Mouse (Mus musculus) lung, postnatal 0 days (tissue): ENCODE results near the gene Slc9b1. TPM values are rescaled to one million over a fixed set of nuclear protein-coding genes. Genes with fewer than 3 reads are reported as not detected.

ENCODE experiments used
- ATAC-seq: fragments of 200-750 bp; cut with Nextera tagmentation; 2 replicates; pipeline ENCODE4 v1.8.0; 2017; ENCODE audit warnings: moderate library complexity
- DNase-seq: peaks from one replicate; pipeline ENCODE4 v3.0.0-alpha.2; 2016; ENCODE audit warnings: low spot score
- H3K27ac ChIP-seq: fragments of 300-500 bp; sonication (generic); 2 replicates; pipeline ENCODE4 v1.5.1; 2014; ENCODE audit warnings: antibody characterized with exemption, mild to moderate bottlenecking, low read length, mixed read lengths
- H3K27me3 ChIP-seq: fragments of 300-500 bp; sonication (generic); replicated peaks from 2 replicates; pipeline ENCODE4 v1.6.1; 2014; ENCODE audit warnings: low read length, mixed read lengths; ENCODE audit not compliant: insufficient read depth
- H3K36me3 ChIP-seq: fragments of 300-500 bp; sonication (generic); 2 replicates; pipeline ENCODE4 v1.6.1; 2014; ENCODE audit warnings: low read length, mixed read lengths; ENCODE audit not compliant: insufficient read depth
- H3K4me1 ChIP-seq: fragments of 300-500 bp; sonication (generic); 2 replicates; pipeline ENCODE4 v1.6.1; 2014; ENCODE audit warnings: antibody characterized with exemption, low read depth, low read length, mixed read lengths; ENCODE audit not compliant: insufficient read depth
- H3K4me2 ChIP-seq: fragments of 300-500 bp; sonication (generic); replicated peaks from 2 replicates; pipeline ENCODE4 v1.6.1; 2014; ENCODE audit warnings: low read depth, mild to moderate bottlenecking, low read length, moderate library complexity, mixed read lengths
- H3K4me3 ChIP-seq: fragments of 300-500 bp; sonication (generic); 2 replicates; pipeline ENCODE4 v1.5.1; 2014; ENCODE audit warnings: low read depth, low read length
- H3K9ac ChIP-seq: fragments of 300-500 bp; sonication (generic); replicated peaks from 2 replicates; pipeline ENCODE4 v1.6.1; 2014; ENCODE audit warnings: low read depth, mild to moderate bottlenecking
- H3K9me3 ChIP-seq: fragments of 300-500 bp; sonication (generic); 2 replicates; pipeline ENCODE4 v1.6.1; 2016; ENCODE audit warnings: low read length, mixed read lengths
- CTCF ChIP-seq: IDR thresholded peaks from 2 replicates; pipeline ENCODE4 v1.5.1; 2016; ENCODE audit warnings: antibody characterized with exemption, mild to moderate bottlenecking
- EP300 ChIP-seq: IDR thresholded peaks from 2 replicates; pipeline ENCODE4 v1.6.1; 2016; ENCODE audit warnings: antibody characterized with exemption, mild to moderate bottlenecking, control low read depth
- WGBS: fragments of 180-500 bp; shearing (Covaris S2); extraction: QIAGEN DNeasy Blood & Tissue Kit; methylation state at CpG from one replicate; pipeline ENCODE4 v1.1.7; 2014; 5-methylcytosine and 5-hydroxymethylcytosine counted together
- polyA plus RNA-seq: library from polyadenylated mRNA; unstranded; fragments of >200 nt; fragmentation: Nextera tagmentation; extraction: Ambion mirVana; gene quantifications from 2 replicates; pipeline ENCODE4 v1.2.1, GENCODE M21; 2015

Gene Slc9b1
- polyA plus RNA-seq, 1 experiment from 2014 or later: 0.31 TPM

DNA sequence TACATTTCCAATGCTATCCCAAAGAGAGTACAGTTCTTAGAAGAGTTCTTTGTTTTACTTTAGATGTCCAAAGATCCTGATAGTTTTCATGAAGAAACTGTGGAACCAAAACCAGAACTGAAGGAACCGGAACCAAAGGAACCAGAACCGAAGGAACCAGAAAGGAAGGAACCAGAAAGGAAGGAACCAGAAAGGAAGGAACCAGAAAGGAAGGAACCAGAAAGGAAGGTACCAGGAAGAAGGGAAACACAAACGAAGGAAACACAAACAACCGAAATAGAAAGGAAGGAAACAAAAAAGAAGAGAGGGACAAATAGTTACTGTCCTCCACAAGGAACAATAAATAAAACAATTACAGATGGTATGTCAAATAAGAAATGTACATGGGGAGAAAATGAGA, 9.6 kb downstream of the Slc9b1 start:
- H3K9ac ChIP-seq: no peak overlapping the region

GRCm38 (mm10) chr3:135375836-135376235, 28.0 kb downstream of the Slc9b1 start:
- Histone ChIP-seq H3K27ac (no peak overlapping the region), H3K4me1 (no peaks in the 10 kb centered on the region), H3K36me3 (no peaks in the 10 kb centered on the region), H3K4me3 (no peak overlapping the region), H3K27me3 (no peaks in the 10 kb centered on the region), H3K9me3 (no peaks in the 10 kb centered on the region), H3K4me2 (no peak overlapping the region), H3K9ac (no peak overlapping the region)
- DNase-seq: no peak
- 57% methylated on average over 3 of the region's 3 CpGs for WGBS
- ATAC-seq: no peak
- TF ChIP-seq CTCF (no peak), EP300 (no peak)

More for the DNA sequence above, 9.6 kb downstream of the Slc9b1 start:
- Histone ChIP-seq H3K36me3 (no peaks in the 10 kb centered on the region), H3K27ac (no peak overlapping the region), H3K4me3 (no peak overlapping the region), H3K4me1 (no peaks in the 10 kb centered on the region), H3K27me3 (no peaks in the 10 kb centered on the region), H3K9me3 (no peaks in the 10 kb centered on the region), H3K4me2 (no peak overlapping the region)
- TF ChIP-seq EP300 (no peak), CTCF (no peak)
- WGBS: 71% methylated on average over 4 of the region's 4 CpGs
- no peak for ATAC-seq
- DNase-seq: no peak

GRCm38 (mm10) chr3:135377445-135377844, 29.6 kb downstream of the Slc9b1 start:
- Histone ChIP-seq H3K27ac (no peak overlapping the region), H3K4me3 (no peak overlapping the region), H3K27me3 (no peaks in the 10 kb centered on the region), H3K9me3 (no peaks in the 10 kb centered on the region), H3K9ac (no peak overlapping the region), H3K4me2 (no peak overlapping the region), H3K4me1 (no peaks in the 10 kb centered on the region), H3K36me3 (no peaks in the 10 kb centered on the region)
- WGBS: 70% methylated on average over 10 of the region's 10 CpGs
- TF ChIP-seq EP300 (no peak), CTCF (no peak)
- DNase-seq (no peak), ATAC-seq (no peak)

DNA sequence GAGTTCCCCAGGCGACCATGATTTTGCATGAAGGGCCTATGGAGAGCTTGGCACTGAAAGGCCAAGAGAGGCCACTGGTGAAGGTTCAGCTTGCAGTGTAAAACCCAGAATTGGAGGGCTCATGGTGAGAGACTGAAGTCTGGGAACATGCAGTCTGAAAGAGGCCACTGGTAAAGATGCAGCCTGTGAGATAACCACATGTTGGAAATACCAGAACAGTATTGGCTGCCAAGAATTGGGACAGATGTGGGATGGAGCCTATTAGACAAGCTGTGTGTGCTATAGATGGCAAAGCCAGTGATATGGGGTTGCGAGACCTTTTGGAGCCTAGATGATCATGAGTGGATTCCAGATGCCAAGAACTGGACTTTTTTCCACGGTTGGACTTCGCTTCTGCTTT, 32.0 kb downstream of the Slc9b1 start:
- Histone ChIP-seq H3K27me3 (no peaks in the 10 kb centered on the region), H3K9ac (no peak overlapping the region), H3K9me3 (no peaks in the 10 kb centered on the region), H3K36me3 (no peaks in the 10 kb centered on the region), H3K4me1 (no peaks in the 10 kb centered on the region), H3K27ac (no peak overlapping the region), H3K4me2 (no peak overlapping the region), H3K4me3 (no peak overlapping the region)
- WGBS: 90% methylated on average over 4 of the region's 4 CpGs
- no peak for ATAC-seq
- no peak for DNase-seq
- TF ChIP-seq CTCF: no peak
- no peak for TF ChIP-seq EP300

- H3K9ac ChIP-seq: no peak overlapping the region
- no peaks in the 10 kb centered on the region for H3K4me1 ChIP-seq
- no peak overlapping the region for H3K4me3 ChIP-seq
- H3K4me2 ChIP-seq: no peak overlapping the region
- DNase-seq (no peak), ATAC-seq (no peak)
- H3K27ac ChIP-seq: no peak overlapping the region
- no peaks in the 10 kb centered on the region for H3K27me3 ChIP-seq
- H3K36me3 ChIP-seq: no peaks in the 10 kb centered on the region
- TF ChIP-seq CTCF (no peak), EP300 (no peak)
- no peaks in the 10 kb centered on the region for H3K9me3 ChIP-seq
- WGBS: 50% methylated on average over 6 of the region's 6 CpGs
Observed at GRCm38 (mm10) chr3:135393186-135393585, 45.4 kb downstream of the Slc9b1 start.

DNA sequence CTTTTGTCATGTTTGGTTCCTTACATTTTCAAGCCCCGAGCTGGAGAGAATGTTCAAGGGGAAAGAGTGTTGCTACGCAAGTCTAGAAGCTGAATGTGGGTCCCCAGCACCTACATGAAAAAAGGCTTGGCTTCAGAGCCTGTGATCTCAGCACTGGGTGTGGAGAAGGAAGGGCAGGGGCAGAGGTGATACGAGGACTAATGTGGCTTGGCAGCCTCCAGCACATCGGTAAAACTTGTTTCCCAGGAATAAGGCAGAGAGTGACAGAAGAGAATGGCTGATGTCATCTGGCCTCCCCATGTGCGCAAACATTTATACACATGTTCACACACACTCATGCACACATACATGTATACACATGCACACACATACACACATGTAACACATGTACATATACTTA, 47.3 kb downstream of the Slc9b1 start:
- WGBS: 68% methylated on average over 5 of the region's 5 CpGs
- Histone ChIP-seq H3K9ac (no peak overlapping the region), H3K4me1 (no peaks in the 10 kb centered on the region), H3K36me3 (no peaks in the 10 kb centered on the region), H3K9me3 (no peaks in the 10 kb centered on the region), H3K4me3 (no peak overlapping the region), H3K27ac (no peak overlapping the region), H3K27me3 (no peaks in the 10 kb centered on the region), H3K4me2 (no peak overlapping the region)
- DNase-seq (no peak), ATAC-seq (no peak)
- TF ChIP-seq EP300: no peak

DNA sequence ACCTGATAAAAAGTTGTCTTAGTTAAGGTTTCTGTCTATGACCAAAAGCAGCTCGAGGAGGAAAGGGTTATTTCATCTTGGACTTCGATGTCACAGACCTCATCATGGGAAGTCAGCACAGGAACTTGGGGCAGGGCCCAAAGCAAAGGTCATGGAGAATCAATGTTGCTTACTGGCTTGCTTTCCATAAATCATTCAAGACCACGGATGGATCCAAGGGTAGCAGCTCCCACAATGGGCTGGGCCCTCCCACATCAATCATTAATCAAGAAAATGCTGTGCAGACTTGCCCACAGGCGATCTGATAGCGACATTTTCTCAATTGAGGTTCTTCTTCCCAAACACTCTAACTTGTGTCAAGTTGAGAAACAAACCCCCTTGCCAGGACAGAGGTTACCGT, 48.3 kb downstream of the Slc9b1 start:
- Histone ChIP-seq H3K36me3 (no peaks in the 10 kb centered on the region), H3K27ac (no peak overlapping the region), H3K27me3 (no peaks in the 10 kb centered on the region), H3K4me2 (no peak overlapping the region), H3K4me1 (no peaks in the 10 kb centered on the region), H3K9me3 (no peaks in the 10 kb centered on the region), H3K9ac (no peak overlapping the region), H3K4me3 (no peak overlapping the region)
- no peak for TF ChIP-seq EP300
- no peak for TF ChIP-seq CTCF
- ATAC-seq (no peak), DNase-seq (no peak)
- 41% methylated on average over 6 of the region's 6 CpGs for WGBS
